Mouse (Mus musculus): Measurements from ENCODE around the gene Stpg2.
"Not testable (repeated sequence)": the region's sequence is repeated elsewhere in the genome, so short reads cannot be mapped to it uniquely, and the experiment has no call there.

Stpg2 gene

DNA sequence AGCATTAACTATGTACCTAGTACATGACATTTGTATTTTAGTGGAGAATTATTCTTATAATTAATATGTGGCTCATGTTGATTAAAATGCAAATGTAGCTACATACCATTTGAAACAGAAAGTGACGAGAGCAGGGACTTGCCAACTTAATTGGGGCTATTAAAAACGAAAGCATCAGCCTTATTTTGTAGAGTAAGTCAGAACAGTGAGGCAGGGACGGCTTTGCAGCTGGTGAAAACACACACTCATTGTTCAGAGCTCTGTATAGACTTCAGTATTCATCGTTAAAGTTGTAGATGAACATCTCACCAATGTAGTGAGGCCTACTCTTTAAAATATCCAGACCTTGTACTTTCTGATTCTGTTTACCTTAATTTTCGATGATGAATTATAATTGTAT, 213.6 kb downstream of the Stpg2 start:
- DNase-seq (ENCODE audit: low spot score) = no peak

DNA sequence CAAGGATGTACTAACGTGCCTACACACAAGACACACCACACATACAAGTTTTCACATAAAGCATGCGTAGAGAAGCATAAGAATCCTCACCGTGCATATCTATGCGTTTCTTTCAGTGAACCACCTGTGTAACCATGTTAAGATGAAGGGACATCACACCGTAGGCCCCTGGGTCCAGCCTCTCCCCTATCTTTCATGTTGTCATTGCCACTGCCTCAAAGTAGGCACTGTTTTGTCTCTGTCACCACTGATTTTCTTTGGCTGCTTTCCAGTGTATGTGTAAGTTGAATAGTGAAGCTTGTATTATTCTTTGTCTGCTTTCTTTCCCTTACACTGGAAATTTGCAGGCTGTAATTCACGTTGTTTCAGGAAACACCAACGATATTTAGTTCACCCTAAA, 236.7 kb downstream of the Stpg2 start:
- no peak for DNase-seq (ENCODE audit: low spot score)

DNA sequence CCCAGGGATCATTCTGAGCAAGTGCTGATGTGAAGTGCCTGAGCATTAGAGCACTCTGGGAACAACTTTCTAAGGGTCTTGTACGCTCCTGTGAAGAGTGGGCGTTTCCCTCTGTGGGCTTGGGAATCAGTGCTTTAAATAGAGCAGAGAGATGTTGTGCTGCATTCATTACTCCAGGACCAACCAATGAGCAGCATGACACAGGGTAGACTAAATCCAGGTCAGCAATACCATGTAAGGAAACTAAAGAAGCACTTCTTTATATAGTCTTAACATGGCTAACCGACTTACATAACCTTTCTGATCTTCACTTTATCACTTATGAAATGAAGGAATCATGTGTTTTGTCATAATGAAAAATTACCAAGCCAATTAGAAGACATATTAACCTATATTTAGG, 290.4 kb downstream of the Stpg2 start:
- no peak for DNase-seq (ENCODE audit: low spot score)

DNA sequence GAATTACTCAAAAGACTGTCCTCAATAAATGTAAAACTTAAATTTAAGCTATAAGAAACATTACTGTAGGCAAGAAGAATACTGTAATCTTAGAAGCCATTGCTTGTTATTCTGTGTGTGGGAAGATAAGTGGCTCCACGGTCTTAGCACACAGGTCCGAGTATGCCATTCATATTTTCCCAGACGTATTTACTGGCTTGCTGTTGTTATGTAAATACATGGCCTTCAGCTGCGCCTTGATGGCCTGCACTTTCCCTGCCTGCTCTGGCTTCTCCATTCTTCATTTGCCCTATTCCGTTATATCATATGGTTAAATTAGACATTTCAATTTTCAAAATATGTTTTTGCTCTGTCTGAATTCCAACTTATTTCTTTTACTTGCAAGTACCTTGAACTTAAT, 296.7 kb downstream of the Stpg2 start:
- no peak for DNase-seq (ENCODE audit: low spot score)

DNA sequence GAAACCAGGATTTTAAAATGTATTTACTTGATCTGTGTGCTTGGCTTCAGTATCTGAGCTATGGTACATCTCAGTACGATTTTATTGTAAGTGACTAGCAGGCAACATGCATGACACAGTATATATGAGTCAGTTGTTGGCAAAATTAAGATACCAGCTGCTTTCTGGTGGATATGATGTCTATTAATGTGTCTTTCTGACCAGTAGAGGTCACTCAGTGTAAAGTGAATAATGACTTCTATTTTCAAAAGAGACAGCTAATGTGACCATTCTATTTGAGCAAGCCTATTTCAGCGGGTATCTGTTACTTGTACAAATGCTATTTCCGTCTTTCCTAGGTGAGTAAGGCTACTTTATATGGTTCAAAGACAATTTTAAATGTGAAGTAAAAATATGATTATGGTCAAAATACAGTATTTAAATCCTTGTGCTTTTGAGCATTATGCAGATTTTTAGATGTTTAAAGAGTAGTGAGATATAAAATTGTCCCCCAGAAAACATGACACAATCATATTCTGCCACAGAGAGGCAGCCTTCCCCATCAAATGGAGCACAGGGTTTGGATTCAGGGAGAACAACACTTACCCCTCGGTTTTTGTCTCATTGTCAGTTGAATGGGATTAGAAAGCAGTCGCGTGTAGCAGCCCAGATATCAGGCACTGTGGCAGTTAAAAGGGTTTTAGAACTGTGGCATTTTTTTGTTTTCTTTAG, 303.9 kb downstream of the Stpg2 start:
- no peak for DNase-seq (ENCODE audit: low spot score)

DNA sequence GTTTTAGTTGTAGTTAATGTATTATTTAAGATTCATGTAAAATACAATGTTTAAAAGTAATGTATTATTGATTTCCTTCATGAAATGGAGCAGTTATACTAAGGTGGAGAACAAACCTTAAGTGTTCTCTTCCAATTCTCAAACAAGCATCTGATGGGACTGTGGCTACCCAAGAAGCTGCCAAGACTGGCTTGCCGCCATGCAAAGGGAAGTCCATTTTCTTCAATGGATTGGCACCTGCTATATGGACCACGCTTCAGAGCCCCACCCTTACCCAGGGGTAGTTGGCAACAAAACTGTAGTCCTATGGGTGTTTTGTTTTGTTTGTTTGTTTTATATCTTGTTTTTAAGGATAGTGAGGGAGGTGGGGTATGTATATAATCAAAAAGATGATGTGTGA, 373.0 kb downstream of the Stpg2 start:
- no peak for DNase-seq (ENCODE audit: low spot score)

DNA sequence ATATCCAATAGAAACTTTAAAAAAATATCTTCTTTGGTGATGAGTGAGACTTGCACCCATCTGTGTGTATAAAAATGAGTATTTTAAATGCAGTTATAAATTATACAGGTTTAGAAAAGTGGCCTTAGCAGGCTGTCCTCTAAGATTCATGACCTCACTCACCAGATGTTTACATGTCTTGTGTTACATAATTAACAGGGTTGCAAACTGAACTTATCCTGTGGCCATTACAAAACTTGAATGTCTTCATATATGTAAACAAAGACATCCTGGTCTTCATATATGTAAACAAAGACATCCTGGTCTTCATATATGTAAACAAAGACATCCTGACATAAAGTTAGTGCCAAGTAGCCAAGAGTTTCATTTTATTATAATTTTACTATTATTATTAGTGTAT, 375.8 kb downstream of the Stpg2 start:
- no peak for DNase-seq (ENCODE audit: low spot score)

DNA sequence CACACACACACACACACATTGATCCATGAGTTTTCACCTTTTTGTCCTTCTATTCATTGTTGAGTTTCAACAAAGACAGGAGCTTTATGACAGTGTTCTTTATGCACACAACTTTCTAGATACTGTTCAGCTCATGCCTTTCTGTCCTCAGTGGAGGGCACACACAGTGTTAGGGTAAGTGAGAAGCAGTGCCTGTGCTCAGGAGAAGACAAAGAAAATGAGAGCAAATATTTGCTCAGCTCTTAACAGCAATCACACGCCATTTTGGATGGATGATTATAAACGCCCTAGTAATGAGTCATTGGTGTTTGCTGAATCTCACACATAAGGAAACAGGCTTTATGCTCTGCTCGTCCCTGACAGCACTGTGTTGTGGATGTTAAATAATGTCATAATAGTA, 394.0 kb downstream of the Stpg2 start:
- DNase-seq (ENCODE audit: low spot score) = no peak

DNA sequence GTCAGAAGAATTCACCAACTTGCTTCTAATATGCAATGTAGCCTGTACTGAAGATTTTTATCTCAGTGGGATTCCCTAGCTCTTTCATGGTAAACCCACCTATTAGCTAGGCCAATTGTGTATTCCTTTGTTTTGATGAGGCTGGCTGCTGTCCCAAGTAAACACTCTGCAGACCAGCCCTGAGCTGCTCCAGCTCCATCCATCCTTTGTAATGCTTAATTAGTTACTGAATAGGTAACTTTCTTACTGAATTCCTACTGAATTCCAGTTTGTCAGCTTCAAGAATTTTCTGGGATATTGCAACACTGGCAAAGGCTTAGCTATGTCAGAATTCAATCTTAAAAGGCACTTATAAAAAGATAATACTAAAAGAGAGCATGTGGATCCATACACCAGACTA, 402.8 kb downstream of the Stpg2 start:
- DNase-seq (ENCODE audit: low spot score) = not testable (repeated sequence)

DNA sequence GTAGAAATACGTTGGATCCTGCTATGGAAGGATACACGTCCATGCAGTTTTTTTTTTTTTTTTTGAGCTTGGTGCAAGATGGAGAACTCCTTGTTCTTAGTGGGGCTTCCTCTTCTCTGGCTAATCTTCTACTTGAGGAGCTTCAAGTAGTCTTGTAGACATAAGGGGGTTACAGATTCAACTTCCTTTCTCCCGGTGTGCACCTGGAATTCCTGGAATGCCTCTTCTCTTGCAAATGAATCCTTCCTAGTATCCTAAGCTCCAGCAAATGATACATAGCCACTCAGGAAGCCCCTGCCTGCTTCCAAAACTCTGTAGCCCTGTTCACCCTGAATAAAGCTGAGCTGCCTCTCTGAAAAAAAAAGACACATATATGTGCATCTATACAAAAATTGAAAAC, 409.1 kb downstream of the Stpg2 start:
- no peak for DNase-seq (ENCODE audit: low spot score)

DNA sequence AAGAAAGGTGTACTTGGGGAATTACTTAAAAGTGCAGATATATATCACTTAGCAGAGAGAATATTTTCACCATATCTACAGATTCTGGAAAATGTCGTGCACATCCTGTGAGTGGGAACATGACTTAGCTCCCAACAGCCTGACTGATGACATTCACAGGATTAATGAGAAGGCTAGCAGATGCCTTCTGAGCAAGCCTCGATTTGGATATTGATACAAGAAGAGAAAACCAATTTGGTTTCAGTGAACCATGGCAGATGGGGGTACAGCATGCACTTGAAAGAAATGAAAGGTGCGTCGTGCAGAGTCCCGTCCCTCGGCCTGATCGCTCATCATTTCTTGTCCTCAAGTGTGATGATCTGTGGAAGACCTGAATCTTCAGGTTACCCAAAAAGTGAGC, 410.3 kb downstream of the Stpg2 start:
- no peak for DNase-seq (ENCODE audit: low spot score)

DNA sequence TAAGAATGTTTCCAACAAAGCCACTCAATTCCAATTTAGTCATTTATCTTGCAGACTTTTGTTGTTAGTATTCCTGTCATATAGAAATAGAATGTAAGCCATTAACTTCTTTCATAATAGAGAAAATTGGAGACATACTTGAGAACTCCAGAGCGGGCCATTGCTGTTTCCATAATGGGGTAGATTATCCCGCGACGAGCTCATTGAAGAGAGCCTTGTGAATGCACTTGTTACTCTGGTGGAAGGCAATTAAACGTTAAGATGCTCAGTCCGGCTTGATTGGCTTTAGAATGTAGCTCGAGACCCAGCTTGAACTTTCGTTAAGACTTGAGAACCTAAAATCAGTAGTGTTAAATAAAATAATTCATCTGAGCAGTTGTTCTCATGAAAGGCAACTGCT, 432.4 kb downstream of the Stpg2 start:
- no peak for DNase-seq (ENCODE audit: low spot score)

DNA sequence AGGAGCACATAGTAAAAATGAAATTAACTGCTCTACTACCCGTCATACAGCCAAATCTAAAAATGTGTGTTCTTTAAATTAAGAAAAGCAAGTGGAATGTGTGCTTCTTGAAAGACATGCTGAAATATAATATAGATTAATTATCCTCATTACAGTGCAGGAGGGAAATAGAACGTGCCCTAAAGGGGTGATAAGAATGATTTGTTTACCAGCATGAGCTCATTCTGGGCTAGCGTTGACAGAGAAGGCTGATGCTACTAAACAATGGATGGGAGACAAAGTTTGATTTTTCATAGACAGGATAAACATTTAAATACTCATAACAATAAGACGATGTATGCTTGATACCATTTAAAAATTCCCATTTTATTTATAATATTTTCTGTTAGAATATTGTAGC, 446.0 kb downstream of the Stpg2 start:
- DNase-seq (ENCODE audit: low spot score) = no peak

DNA sequence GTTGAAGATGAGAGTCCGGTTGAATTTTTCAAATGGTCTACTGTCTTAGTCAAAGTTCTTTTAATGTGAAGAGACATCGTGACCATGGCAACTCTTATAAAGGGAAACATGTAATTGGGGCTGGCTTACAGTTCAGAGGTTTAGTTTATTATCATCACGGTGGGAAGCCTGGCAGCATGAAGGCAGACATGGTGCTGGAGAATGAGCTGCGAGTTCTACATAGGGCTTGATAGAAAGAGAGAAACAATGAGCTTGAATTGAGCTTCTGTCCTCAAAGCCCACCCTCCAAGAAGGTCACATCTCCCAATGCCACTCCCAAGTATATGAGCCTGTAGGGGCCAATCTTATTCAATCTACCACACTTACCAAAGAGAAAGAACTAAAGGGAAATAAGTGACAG, 453.9 kb downstream of the Stpg2 start:
- no peak for DNase-seq (ENCODE audit: low spot score)

DNA sequence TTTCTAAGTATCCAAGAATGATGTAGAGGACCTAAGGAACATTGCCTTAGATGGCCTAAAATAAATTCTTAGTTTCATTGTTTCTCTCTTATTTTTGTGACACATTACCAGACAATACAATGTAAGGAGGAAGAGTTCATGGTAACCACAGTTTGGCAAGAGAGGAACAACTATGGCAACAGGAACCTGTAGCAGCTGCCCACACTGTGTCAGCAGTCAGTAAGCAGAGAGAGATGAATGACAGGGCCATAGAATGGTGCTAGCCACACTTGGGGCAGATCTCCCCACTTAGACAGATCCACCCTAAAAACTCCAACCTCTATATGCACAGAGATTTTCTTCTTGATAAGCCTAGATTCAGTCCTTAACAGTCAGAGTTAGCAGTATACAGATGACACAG, 456.7 kb downstream of the Stpg2 start:
- DNase-seq (ENCODE audit: low spot score) = no peak

DNA sequence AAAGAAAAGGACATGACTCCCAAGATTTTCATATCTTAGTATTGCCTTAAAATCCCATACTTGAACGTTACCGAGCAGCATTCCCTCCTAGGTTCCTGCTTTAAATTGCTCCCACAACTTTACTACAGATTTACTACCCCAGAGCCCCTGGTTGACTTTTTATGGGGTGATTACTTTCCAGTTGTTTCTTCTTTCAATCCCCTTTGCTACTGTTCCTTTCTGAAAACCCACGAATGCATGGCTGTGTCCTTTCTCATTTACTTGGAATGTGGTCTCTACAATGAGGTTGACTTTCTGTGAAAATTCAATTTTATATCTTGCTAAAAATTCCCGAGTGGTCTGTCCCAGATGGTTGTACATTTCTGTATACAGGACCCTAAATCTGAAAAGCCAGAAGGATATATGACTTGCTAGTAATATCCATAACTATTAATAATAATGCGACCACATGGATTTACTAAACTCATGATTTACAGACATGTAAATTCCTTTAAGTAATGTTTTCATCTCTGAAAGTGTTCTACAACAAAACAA, 458.3 kb downstream of the Stpg2 start:
- no peak for DNase-seq (ENCODE audit: low spot score)

DNA sequence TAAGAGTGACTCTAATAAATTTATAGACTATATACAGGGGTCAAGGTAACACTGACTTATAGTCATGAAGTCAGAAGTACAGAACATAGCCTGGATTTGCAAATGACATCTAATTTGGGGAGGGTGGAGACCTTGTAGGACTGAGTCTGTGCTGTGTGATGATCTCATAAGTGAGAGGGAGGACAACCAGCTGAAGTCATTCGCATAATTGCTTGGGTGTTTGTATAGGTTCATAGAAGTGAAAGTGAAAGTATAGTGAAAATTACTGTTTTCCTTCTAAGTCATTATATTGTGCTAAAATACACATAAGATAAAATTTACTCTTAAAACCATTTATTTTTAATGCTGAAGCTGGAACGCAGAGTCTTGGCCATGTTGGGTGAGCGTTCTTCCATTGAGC, 459.6 kb downstream of the Stpg2 start:
- no peak for DNase-seq (ENCODE audit: low spot score)

DNA sequence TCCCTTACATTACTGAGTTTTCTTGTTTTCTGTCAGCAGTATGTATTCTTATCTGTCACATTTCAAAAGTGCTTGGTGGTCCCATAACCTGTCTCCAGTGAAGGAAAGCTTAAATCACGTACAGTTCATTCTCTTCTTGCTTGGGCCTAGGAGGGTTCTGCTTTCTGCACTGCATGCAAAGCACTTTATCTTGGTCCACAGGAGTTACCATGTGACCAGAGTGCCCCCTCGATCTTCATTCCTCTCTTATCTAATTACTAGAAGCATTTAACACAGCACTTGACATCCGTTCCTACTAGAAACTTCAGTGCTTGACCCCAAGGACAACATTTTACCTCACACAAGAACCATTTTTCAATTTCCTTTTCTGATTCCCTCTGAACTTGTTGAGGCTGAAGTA, 470.7 kb downstream of the Stpg2 start:
- DNase-seq (ENCODE audit: low spot score) = no peak

DNA sequence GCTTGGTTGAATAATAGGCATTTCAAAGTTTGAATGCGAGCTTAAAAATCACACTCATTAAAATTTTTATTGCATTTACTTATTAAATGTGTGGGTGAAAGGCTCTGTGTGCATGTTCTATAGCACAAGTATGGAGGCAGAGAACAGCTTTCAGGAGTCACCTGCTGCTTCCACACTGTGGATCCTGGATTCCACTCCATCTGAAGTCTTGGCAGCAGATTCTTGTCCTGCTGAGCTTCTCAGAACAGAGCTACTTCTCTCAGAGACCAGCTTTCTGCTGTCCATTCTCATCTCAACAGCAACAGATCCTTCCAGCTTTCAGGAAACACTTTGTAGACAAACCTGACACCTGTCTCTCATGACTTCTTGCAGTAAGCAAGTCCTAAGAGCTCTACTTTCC, 471.2 kb downstream of the Stpg2 start:
- DNase-seq (ENCODE audit: low spot score) = no peak

DNA sequence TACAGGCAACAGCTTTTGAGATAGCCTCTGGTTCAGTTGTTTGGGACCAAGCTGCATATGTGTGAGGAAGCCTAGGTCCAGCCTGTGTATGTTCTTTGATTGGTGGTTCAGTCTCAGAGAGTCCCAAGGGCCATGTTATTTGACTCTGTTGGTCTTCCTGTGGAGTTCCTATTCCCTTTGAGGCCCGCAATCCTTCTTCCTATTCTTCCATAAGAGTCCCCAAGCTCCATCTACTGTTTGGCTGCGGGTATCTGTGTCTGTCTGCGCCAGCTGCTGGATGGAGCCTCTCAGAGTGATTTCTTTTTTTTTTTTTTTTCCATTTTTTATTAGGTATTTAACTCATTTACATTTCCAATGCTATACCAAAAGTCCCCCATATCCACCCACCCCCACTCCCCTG, 498.7 kb downstream of the Stpg2 start:
- not testable (repeated sequence) for DNase-seq (ENCODE audit: low spot score)

DNA sequence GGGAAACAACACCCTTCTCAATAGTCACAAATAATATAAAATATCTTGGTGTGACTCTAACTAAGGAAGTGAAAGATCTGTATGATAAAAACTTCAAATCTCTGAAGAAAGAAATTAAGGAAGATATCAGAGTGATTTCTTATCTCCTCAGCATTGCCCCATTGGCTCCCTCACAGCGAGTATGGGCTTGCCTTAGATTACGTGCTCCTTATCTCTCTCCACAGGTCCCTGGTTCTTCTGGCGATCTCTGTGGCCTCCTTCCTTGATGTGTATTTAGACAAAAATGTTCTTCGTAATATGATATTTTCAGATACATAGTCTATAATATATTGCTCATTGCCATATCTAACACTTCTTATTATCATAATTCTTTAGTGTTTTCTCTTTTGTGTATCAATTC, 501.9 kb downstream of the Stpg2 start:
- not testable (repeated sequence) for DNase-seq (ENCODE audit: low spot score)

DNA sequence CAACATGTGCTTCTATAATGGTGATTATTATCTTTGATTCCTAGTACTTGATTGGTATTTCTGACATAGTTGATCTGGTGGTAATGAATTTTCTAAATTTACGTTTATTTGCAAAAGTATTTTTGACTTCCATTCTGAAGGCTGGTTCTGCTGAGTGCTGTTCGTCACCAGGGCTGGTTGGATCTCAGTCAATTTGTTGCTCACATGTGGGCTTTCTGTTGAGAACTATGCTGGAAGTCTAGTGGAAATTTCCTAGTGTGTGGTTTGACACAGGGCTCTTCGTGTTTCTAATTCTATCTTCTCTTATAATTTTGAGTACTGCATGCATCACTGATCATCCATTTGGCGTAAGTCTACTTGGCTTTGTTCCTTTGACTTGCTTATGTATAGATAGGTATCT, 504.3 kb downstream of the Stpg2 start:
- no peak for DNase-seq (ENCODE audit: low spot score)

DNA sequence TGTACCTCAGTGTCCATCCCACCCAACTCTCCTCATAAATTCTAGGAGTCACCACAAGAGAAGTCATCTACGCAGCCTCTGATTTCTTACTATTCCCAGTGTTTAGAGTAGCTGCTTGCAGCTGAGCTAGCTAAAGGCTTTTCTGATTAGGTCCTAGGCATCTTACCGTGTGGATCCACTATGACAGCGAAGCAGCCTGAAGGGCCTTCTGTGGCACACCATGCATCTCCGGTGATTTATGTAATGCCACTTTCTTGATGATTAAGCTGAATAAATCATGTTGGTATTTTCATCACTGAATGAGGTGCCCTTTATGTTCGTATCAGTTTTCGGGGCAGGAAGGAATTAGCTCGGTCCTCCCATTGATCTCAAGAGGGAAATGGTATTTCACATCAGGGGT, 523.3 kb downstream of the Stpg2 start:
- DNase-seq (ENCODE audit: low spot score) = no peak

DNA sequence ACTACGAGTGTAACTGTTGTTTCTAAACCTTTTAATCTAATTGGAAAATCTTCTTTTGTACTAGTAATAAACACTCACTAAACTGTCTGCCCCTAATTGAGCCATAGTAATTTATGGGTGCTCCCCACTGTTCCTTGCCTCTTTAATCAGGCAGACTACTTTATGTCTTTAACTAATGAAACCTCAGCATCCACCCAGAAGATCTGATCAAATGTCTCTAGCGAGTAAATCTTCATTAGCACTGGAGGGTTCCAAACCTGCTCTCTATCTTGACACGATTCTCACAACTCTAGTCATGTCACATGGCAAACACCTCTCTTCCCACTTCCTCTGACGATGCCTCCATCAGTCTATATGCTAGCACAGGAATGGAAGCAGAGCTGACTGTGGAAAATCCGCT, 523.8 kb downstream of the Stpg2 start:
- DNase-seq (ENCODE audit: low spot score) = no peak

DNA sequence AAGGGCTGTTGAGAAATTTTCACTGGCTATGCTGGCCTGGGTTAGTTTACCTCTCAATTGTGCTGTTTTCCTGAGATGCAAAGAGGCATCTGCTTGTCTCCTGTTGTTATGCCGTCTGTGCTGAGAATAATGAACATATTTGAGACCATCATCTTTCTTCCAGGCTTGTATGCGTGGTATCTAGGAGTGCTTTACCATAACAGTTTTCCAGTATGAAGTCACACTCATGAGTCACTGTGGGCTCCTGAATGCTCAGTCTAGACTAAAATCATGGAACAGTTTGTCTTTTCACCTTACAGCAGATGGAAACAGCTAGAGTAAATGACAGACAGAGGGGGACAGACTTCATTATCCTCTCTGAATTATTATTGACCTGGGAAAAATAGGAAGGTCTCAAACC, 527.7 kb downstream of the Stpg2 start:
- no peak for DNase-seq (ENCODE audit: low spot score)

Data from left cerebral cortex, adult 11 months (tissue).